Mouse (Mus musculus) layer of hippocampus, adult 2 months (tissue): ENCODE results near the gene Xpo6. TPM values are rescaled to one million over a fixed set of nuclear protein-coding genes. Genes with fewer than 3 reads are reported as not detected.
A peak's percentile ranks its signal among the peaks of the same experiment; 100 is the strongest.

Experiments used
- DNase-seq, 2 experiments: peaks; one replicate each; pipeline ENCODE4 v3.0.0; 2022; ENCODE audit warnings: low spot score in 2 of 2
- H3K27ac ChIP-seq: fragments of 200-600 bp; 2 replicates; pipeline ENCODE4 v1.8.1; 2022
- H3K4me3 ChIP-seq: fragments of 200-600 bp; 2 replicates; pipeline ENCODE4 v1.8.1; 2022; ENCODE audit warnings: mild to moderate bottlenecking
- CTCF ChIP-seq: fragments of 200-600 bp; conservative IDR thresholded peaks from 2 replicates; pipeline ENCODE4 v1.8.1; 2022; ENCODE audit warnings: antibody characterized with exemption, mild to moderate bottlenecking, moderate library complexity
- total RNA-seq, 2 experiments: library from RNA; stranded (reverse); gene quantifications; 2 replicates each; pipeline ENCODE4 v1.2.3; 2021

Gene Xpo6
- total RNA-seq, 2 experiments from 2014 or later, result 91.1 to 92.3 TPM

GRCm38 (mm10) chr7:126080949-126081654 lies 119.2 kb downstream of the Xpo6 start:
- DNase-seq, result no peak
- Histone ChIP-seq H3K27ac (peak overlapping the region; percentile 86; the same call in 1 of the 2 replicates), H3K4me3 (peak overlapping the region; percentile 58)
- TF ChIP-seq CTCF, result no peak

- no peak for TF ChIP-seq CTCF
- no peak overlapping the region for H3K4me3 ChIP-seq
- DNase-seq, result no peak
- H3K27ac ChIP-seq, result no peak overlapping the region
Measured at GRCm38 (mm10) chr7:126076935-126077334, 123.4 kb downstream of the Xpo6 start.

- no peak overlapping the region for H3K4me3 ChIP-seq
- H3K27ac ChIP-seq, result no peak overlapping the region
- no peak for TF ChIP-seq CTCF
- DNase-seq, result no peak
Measured at GRCm38 (mm10) chr7:126075058-126075457, 125.2 kb downstream of the Xpo6 start.

GRCm38 (mm10) chr7:126070321-126070720 lies 130.0 kb downstream of the Xpo6 start:
- no peak for DNase-seq
- Histone ChIP-seq H3K4me3 (no peak overlapping the region), H3K27ac (no peak overlapping the region)
- peak; percentile 42 for TF ChIP-seq CTCF

GRCm38 (mm10) chr7:126066777-126067176 lies 133.5 kb downstream of the Xpo6 start:
- peak overlapping the region; percentile 23; the same call in 1 of the 2 replicates for H3K4me3 ChIP-seq
- no peak overlapping the region for H3K27ac ChIP-seq
- DNase-seq, result peak; percentile 41 to 58
- no peak for TF ChIP-seq CTCF

GRCm38 (mm10) chr7:126065243-126065876 lies 134.9 kb downstream of the Xpo6 start:
- TF ChIP-seq CTCF, result no peak
- H3K4me3 ChIP-seq, result no peak overlapping the region
- H3K27ac ChIP-seq, result no peak overlapping the region
- no peak for DNase-seq

- no peak for DNase-seq
Measured at GRCm38 (mm10) chr7:126062228-126062627, 138.1 kb downstream of the Xpo6 start.

GRCm38 (mm10) chr7:126058918-126059317 lies 141.4 kb downstream of the Xpo6 start:
- no peak for TF ChIP-seq CTCF
- DNase-seq, result no peak
- Histone ChIP-seq H3K4me3 (no peak overlapping the region), H3K27ac (no peak overlapping the region)

More at GRCm38 (mm10) chr7:126062228-126062627, 138.1 kb downstream of the Xpo6 start:
- no peak overlapping the region for H3K27ac ChIP-seq
- H3K4me3 ChIP-seq, result no peak overlapping the region
- TF ChIP-seq CTCF, result no peak

- no peak for DNase-seq
- Histone ChIP-seq H3K4me3 (no peak overlapping the region), H3K27ac (no peak overlapping the region)
- no peak for TF ChIP-seq CTCF
Measured at GRCm38 (mm10) chr7:126057332-126057914, 142.9 kb downstream of the Xpo6 start.

- TF ChIP-seq CTCF, result no peak
- no peak for DNase-seq
- Histone ChIP-seq H3K27ac (no peak overlapping the region), H3K4me3 (no peak overlapping the region)
Measured at GRCm38 (mm10) chr7:126054574-126054973, 145.7 kb downstream of the Xpo6 start.

- H3K27ac ChIP-seq, result no peak overlapping the region
- TF ChIP-seq CTCF, result no peak
- no peak for DNase-seq
- H3K4me3 ChIP-seq, result no peak overlapping the region
Measured at GRCm38 (mm10) chr7:126053618-126054017, 146.7 kb downstream of the Xpo6 start.

GRCm38 (mm10) chr7:126051910-126052309 lies 148.4 kb downstream of the Xpo6 start:
- Histone ChIP-seq H3K4me3 (no peak overlapping the region), H3K27ac (no peak overlapping the region)
- no peak for DNase-seq
- no peak for TF ChIP-seq CTCF

Other genes with a start within 250 kb of the Xpo6 start
- gene Gsg1l, start 118.1 kb downstream of the Xpo6 start, total RNA-seq, result 10 to 100 TPM; 14.0 to 16.0 TPM
- 10 to 100 TPM; 71.9 to 73.3 TPM for gene Sbk1, start 72.1 kb upstream of the Xpo6 start, total RNA-seq
- gene Lat, start 169.1 kb upstream of the Xpo6 start, total RNA-seq, result 1 to 10 TPM in 1 of 2 experiments, under 1 TPM in 1; 0.98 to 1.2 TPM
- gene Spns1, start 176.9 kb upstream of the Xpo6 start, total RNA-seq, result 10 to 100 TPM; 86.5 to 91.0 TPM
- 1 to 10 TPM; 7.0 to 7.6 TPM for gene Nfatc2ip, start 196.2 kb upstream of the Xpo6 start, total RNA-seq
- gene Cd19, start 214.4 kb upstream of the Xpo6 start, total RNA-seq, result not detected
- 10 to 100 TPM; 13.5 to 14.7 TPM for gene Rabep2, start 228.3 kb upstream of the Xpo6 start, total RNA-seq